Mouse (Mus musculus): ENCODE data around the gene Sfi1. TPM values are rescaled to one million over a fixed set of nuclear protein-coding genes. Genes with fewer than 3 reads are reported as not detected.
"Not testable (repeated sequence)": the region's sequence is repeated elsewhere in the genome, so short reads cannot be mapped to it uniquely, and the experiment has no call there.

Sfi1 gene
- polyA plus RNA-seq, 1 experiment from 2014 or later, result 4.0 TPM

- not testable (repeated sequence) for H3K27ac ChIP-seq (ENCODE audit: low read depth, low read length); H3K9ac ChIP-seq (ENCODE audit: low read depth, low read length); H3K4me3 ChIP-seq (ENCODE audit: low read depth, low read length); H3K36me3 ChIP-seq (ENCODE audit: control insufficient read depth, insufficient read depth); H3K27me3 ChIP-seq (replicated peaks; ENCODE audit: control insufficient read depth, insufficient read depth, low read length); H3K4me1 ChIP-seq (replicated peaks; ENCODE audit: control insufficient read depth, insufficient read depth, low read length); ATAC-seq; H3K4me2 ChIP-seq (replicated peaks; ENCODE audit: low read depth)
- WGBS, result 90% methylated on average over 3 of the region's 4 CpGs
- H3K9me3 ChIP-seq (ENCODE audit: control insufficient read depth), result peaks cover 12% of the 10 kb centered on the region
Measured at GRCm38 (mm10) chr11:3125922-3126321, 67.3 kb downstream of the Sfi1 start.

DNA sequence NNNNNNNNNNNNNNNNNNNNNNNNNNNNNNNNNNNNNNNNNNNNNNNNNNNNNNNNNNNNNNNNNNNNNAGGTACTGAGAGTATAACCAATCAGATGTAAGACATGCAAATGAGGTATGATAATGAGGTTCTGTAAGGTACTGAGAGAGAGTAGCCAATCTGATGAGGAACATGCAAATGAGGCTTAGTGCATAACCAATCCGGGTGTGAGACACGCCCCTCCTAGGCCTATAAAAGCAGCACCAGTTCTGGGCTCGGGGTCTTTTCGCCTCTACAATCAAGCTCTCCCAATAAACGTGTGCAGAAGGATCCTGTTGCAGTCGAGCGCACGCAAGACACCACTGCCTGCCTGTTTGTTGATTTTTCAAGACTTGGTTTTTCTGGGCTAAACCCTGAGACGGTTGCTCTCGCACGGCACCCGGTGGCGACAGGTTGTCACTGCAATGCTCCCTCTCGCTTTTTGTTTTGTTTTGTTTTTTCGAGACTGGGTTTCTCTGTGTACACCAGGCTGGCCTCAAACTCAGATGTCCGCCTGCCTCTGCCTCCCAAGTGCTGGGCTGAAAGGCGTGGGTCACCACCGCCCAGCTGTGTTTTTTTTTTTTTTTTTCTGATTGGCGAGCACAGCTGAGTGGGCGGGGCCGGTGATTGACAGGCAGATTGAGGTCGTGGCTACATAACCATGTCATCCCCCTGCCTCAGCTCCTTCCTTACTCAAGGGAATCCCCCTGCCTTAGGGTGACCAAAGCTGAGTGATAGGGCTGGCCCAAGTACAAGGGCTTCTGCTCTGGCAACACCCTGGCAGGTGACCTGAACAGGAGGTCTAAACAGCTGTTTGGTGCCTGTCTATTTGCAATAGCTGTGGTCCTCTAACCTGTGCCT lies 68.1 kb downstream of the Sfi1 start:
- not testable (repeated sequence) for H3K36me3 ChIP-seq (ENCODE audit: control insufficient read depth, insufficient read depth)

DNA sequence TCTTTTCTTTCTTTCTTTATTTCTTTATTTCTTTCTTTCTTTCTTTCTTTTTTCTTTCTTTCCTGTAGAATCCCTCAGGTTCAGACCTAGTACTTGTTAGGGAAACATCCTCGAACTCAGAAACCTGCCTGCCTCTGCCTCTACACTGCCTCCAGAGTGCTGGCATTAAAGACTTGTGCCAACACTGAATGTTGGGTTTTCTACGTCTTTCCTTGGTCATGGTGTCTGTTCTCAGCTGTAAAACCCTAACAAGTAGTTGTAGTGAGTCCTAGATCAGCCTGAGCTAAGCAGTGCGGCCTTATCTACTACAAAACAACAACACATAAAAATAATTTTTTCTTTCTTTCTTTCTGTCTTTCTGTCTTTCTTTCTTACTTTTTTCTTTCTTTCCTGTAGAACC lies 78.9 kb downstream of the Sfi1 start:
- TF ChIP-seq CTCF (IDR thresholded peaks at IDR 0.05; ENCODE audit: low read depth), result no peak
- H3K4me2 ChIP-seq (replicated peaks; ENCODE audit: low read depth), result no peak overlapping the region
- no peaks in the 10 kb centered on the region for H3K36me3 ChIP-seq (ENCODE audit: control insufficient read depth, insufficient read depth)
- H3K4me3 ChIP-seq (ENCODE audit: low read depth, low read length), result no peak overlapping the region
- WGBS, result 64% methylated on average over 3 of the region's 3 CpGs
- ATAC-seq, result no peak
- H3K27me3 ChIP-seq (replicated peaks; ENCODE audit: control insufficient read depth, insufficient read depth, low read length), result no peaks in the 10 kb centered on the region
- H3K9ac ChIP-seq (ENCODE audit: low read depth, low read length), result no peak overlapping the region
- no peaks in the 10 kb centered on the region for H3K4me1 ChIP-seq (replicated peaks; ENCODE audit: control insufficient read depth, insufficient read depth, low read length)
- peaks cover 4% of the 10 kb centered on the region; the same call in 1 of the 2 replicates for H3K9me3 ChIP-seq (ENCODE audit: control insufficient read depth)
- H3K27ac ChIP-seq (ENCODE audit: low read depth, low read length), result no peak overlapping the region

More for the DNA sequence above, 68.1 kb downstream of the Sfi1 start:
- H3K27me3 ChIP-seq (replicated peaks; ENCODE audit: control insufficient read depth, insufficient read depth, low read length); H3K4me1 ChIP-seq (replicated peaks; ENCODE audit: control insufficient read depth, insufficient read depth, low read length); ATAC-seq; H3K4me3 ChIP-seq (ENCODE audit: low read depth, low read length); H3K27ac ChIP-seq (ENCODE audit: low read depth, low read length); H3K9ac ChIP-seq (ENCODE audit: low read depth, low read length); H3K4me2 ChIP-seq (replicated peaks; ENCODE audit: low read depth): not testable (repeated sequence)
- peaks cover 10% of the 10 kb centered on the region for H3K9me3 ChIP-seq (ENCODE audit: control insufficient read depth)
- 82% methylated on average over 22 of the region's 22 CpGs for WGBS
- peak; percentile 54 for TF ChIP-seq CTCF (IDR thresholded peaks at IDR 0.05; ENCODE audit: low read depth)

DNA sequence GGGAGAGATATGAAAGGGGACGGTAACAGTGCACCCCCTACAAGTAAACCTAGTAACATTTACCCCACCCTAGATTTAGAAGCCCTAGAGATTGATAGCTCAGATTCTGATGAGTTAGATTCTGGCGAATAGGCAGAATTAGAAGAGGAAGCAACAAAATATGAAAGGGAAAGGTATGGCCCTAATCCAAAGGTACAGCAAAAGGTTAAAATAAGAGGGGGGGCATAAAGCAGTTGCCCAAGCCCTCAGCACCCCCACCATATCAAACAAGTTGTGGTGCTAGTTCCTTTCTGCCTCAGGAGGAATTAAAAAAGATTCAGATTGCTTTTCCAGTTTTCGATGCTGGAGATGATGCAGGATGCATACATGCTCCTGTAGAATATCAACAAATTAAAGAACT lies 87.1 kb downstream of the Sfi1 start:
- TF ChIP-seq CTCF (IDR thresholded peaks at IDR 0.05; ENCODE audit: low read depth), result no peak
- no peak overlapping the region for H3K27ac ChIP-seq (ENCODE audit: low read depth, low read length)
- no peak overlapping the region for H3K4me3 ChIP-seq (ENCODE audit: low read depth, low read length)
- H3K27me3 ChIP-seq (replicated peaks; ENCODE audit: control insufficient read depth, insufficient read depth, low read length), result no peaks in the 10 kb centered on the region
- ATAC-seq, result no peak
- no peaks in the 10 kb centered on the region for H3K36me3 ChIP-seq (ENCODE audit: control insufficient read depth, insufficient read depth)
- no peak overlapping the region for H3K4me2 ChIP-seq (replicated peaks; ENCODE audit: low read depth)
- WGBS, result 67% methylated on average over 3 of the region's 3 CpGs
- no peak overlapping the region for H3K9ac ChIP-seq (ENCODE audit: low read depth, low read length)
- H3K4me1 ChIP-seq (replicated peaks; ENCODE audit: control insufficient read depth, insufficient read depth, low read length), result no peaks in the 10 kb centered on the region
- H3K9me3 ChIP-seq (ENCODE audit: control insufficient read depth), result peaks cover 26% of the 10 kb centered on the region

DNA sequence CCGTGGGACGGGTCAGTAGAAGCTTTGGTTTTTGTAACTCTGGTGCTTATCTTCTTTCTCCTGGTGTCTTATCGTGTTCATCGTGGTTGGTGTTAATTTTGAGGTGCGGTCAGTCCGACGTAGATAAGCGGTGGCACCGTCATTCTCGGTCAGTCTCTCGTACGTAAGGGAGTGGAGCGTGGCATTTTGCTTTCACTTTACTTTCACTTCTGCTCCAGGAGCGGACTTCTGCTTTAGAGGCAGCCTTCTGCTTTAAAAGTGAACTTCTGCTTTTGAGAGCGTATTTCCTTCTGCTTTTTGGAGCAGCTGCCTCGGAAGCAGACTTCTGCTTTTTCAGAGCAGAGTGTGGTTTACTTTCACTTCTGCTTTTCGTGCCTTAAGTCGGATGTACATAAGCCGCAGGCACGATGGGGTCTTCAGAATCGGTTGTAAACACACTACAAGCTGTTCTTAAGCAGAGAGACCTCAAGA lies 88.0 kb downstream of the Sfi1 start:
- no peak for ATAC-seq

GRCm38 (mm10) chr11:3104501-3105260 lies 88.6 kb downstream of the Sfi1 start:
- H3K9ac ChIP-seq (ENCODE audit: low read depth, low read length); H3K27me3 ChIP-seq (replicated peaks; ENCODE audit: control insufficient read depth, insufficient read depth, low read length); H3K4me2 ChIP-seq (replicated peaks; ENCODE audit: low read depth); H3K36me3 ChIP-seq (ENCODE audit: control insufficient read depth, insufficient read depth); ATAC-seq; H3K4me3 ChIP-seq (ENCODE audit: low read depth, low read length); H3K4me1 ChIP-seq (replicated peaks; ENCODE audit: control insufficient read depth, insufficient read depth, low read length); H3K27ac ChIP-seq (ENCODE audit: low read depth, low read length): not testable (repeated sequence)
- 84% methylated on average over 20 of the region's 20 CpGs for WGBS
- H3K9me3 ChIP-seq (ENCODE audit: control insufficient read depth), result peaks cover 29% of the 10 kb centered on the region

More for the DNA sequence above, 88.0 kb downstream of the Sfi1 start:
- Histone ChIP-seq H3K9me3 (ENCODE audit: control insufficient read depth) (peaks cover 27% of the 10 kb centered on the region), H3K4me2 (replicated peaks; ENCODE audit: low read depth) (no peak overlapping the region), H3K27ac (ENCODE audit: low read depth, low read length) (no peak overlapping the region), H3K27me3 (replicated peaks; ENCODE audit: control insufficient read depth, insufficient read depth, low read length) (no peaks in the 10 kb centered on the region), H3K9ac (ENCODE audit: low read depth, low read length) (no peak overlapping the region), H3K36me3 (ENCODE audit: control insufficient read depth, insufficient read depth) (no peaks in the 10 kb centered on the region), H3K4me1 (replicated peaks; ENCODE audit: control insufficient read depth, insufficient read depth, low read length) (no peaks in the 10 kb centered on the region), H3K4me3 (ENCODE audit: low read depth, low read length) (no peak overlapping the region)
- no peak for TF ChIP-seq CTCF (IDR thresholded peaks at IDR 0.05; ENCODE audit: low read depth)
- WGBS, result 90% methylated on average over 21 of the region's 21 CpGs
